Mouse (Mus musculus): Measurements from ENCODE around the gene Rnf113a2. TPM values are rescaled to one million over a fixed set of nuclear protein-coding genes. Genes with fewer than 3 reads are reported as not detected.

Gene Rnf113a2
- total and polyA plus RNA-seq, 3 experiments: 47.9 to 73.5 (median 59.1) TPM

GRCm38 (mm10) chr12:84397685-84398084, 19.3 kb upstream of the Rnf113a2 start:
- peaks cover 55% of the 10 kb centered on the region for H3K36me3 ChIP-seq (replicated peaks)
- H3K4me1 ChIP-seq (ENCODE audit: insufficient read depth, low read depth, low read length): peaks cover 14% of the 10 kb centered on the region
- H3K9me3 ChIP-seq (replicated peaks): no peaks in the 10 kb centered on the region
- no peak overlapping the region for H3K4me3 ChIP-seq (ENCODE audit: low read depth, low read length)
- no peaks in the 10 kb centered on the region for H3K27me3 ChIP-seq (ENCODE audit: insufficient read depth, low read length)
- DNase-seq (ENCODE audit: low spot score): no peak
- ATAC-seq (ENCODE audit: extremely low read depth, insufficient number of reproducible peaks, low FRiP score, poor library complexity, severe bottlenecking): no peak
- TF ChIP-seq POLR2AphosphoS5 (IDR thresholded peaks at IDR 0.05; ENCODE audit: insufficient replicate concordance, low read depth, low read length) (no peak), GATA1 (IDR thresholded peaks at IDR 0.05; ENCODE audit: borderline replicate concordance, low read length) (no peak), TAL1 (conservative IDR thresholded peaks at IDR 0.05; ENCODE audit: low read depth, low read length) (no peak), CTCF (IDR thresholded peaks at IDR 0.05; ENCODE audit: low read depth, low read length) (no peak), GATA2 (IDR thresholded peaks at IDR 0.05; ENCODE audit: borderline replicate concordance, low read depth, low read length) (no peak)

GRCm38 (mm10) chr12:84398629-84399028, 18.4 kb upstream of the Rnf113a2 start:
- H3K27me3 ChIP-seq (ENCODE audit: insufficient read depth, low read length): no peaks in the 10 kb centered on the region
- no peaks in the 10 kb centered on the region for H3K9me3 ChIP-seq (replicated peaks)
- DNase-seq (ENCODE audit: low spot score) (no peak), ATAC-seq (ENCODE audit: extremely low read depth, insufficient number of reproducible peaks, low FRiP score, poor library complexity, severe bottlenecking) (no peak)
- H3K36me3 ChIP-seq (replicated peaks): peaks cover 51% of the 10 kb centered on the region
- TF ChIP-seq GATA2 (IDR thresholded peaks at IDR 0.05; ENCODE audit: borderline replicate concordance, low read depth, low read length) (no peak), CTCF (IDR thresholded peaks at IDR 0.05; ENCODE audit: low read depth, low read length) (no peak)
- peaks cover 14% of the 10 kb centered on the region for H3K4me1 ChIP-seq (ENCODE audit: insufficient read depth, low read depth, low read length)
- no peak overlapping the region for H3K4me3 ChIP-seq (ENCODE audit: low read depth, low read length)

- TF ChIP-seq GATA1 (IDR thresholded peaks at IDR 0.05; ENCODE audit: borderline replicate concordance, low read length) (no peak), TAL1 (conservative IDR thresholded peaks at IDR 0.05; ENCODE audit: low read depth, low read length) (no peak), POLR2AphosphoS5 (IDR thresholded peaks at IDR 0.05; ENCODE audit: insufficient replicate concordance, low read depth, low read length) (no peak), GATA2 (IDR thresholded peaks at IDR 0.05; ENCODE audit: borderline replicate concordance, low read depth, low read length) (no peak), CTCF (IDR thresholded peaks at IDR 0.05; ENCODE audit: low read depth, low read length) (no peak)
- no peak overlapping the region for H3K4me3 ChIP-seq (ENCODE audit: low read depth, low read length)
- H3K27me3 ChIP-seq (ENCODE audit: insufficient read depth, low read length): no peaks in the 10 kb centered on the region
- peaks cover 48% of the 10 kb centered on the region for H3K36me3 ChIP-seq (replicated peaks)
- ATAC-seq (ENCODE audit: extremely low read depth, insufficient number of reproducible peaks, low FRiP score, poor library complexity, severe bottlenecking): no peak
- peaks cover 14% of the 10 kb centered on the region for H3K4me1 ChIP-seq (ENCODE audit: insufficient read depth, low read depth, low read length)
- DNase-seq (ENCODE audit: low spot score): no peak
- no peaks in the 10 kb centered on the region for H3K9me3 ChIP-seq (replicated peaks)
These were observed 17.9 kb upstream of the Rnf113a2 start for GRCm38 (mm10) chr12:84399135-84399534.

DNA sequence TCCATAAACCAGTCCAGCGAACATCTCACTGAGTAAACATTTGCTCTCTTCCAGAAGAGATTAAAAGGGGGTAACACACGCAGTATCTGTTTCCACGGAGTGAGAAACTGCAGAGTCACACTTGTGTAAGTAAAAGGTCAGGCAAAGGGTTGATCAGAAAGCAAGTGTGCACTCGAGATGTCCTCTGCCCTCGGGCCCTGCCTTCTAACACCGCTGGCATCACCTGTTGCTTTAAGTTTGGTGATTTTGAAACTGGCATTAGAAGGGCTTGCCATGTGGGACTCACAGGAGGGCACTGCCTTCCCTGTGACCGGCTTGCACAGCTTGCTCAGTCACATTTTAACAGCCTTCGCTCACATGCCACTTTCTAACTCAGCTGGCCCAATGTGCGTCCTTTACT, 17.3 kb upstream of the Rnf113a2 start:
- Histone ChIP-seq H3K4me1 (ENCODE audit: insufficient read depth, low read depth, low read length) (peaks cover 14% of the 10 kb centered on the region), H3K9me3 (replicated peaks) (no peaks in the 10 kb centered on the region), H3K27me3 (ENCODE audit: insufficient read depth, low read length) (no peaks in the 10 kb centered on the region), H3K36me3 (replicated peaks) (peaks cover 49% of the 10 kb centered on the region), H3K4me3 (ENCODE audit: low read depth, low read length) (no peak overlapping the region)
- TF ChIP-seq POLR2AphosphoS5 (IDR thresholded peaks at IDR 0.05; ENCODE audit: insufficient replicate concordance, low read depth, low read length): no peak
- DNase-seq (ENCODE audit: low spot score) (no peak), ATAC-seq (ENCODE audit: extremely low read depth, insufficient number of reproducible peaks, low FRiP score, poor library complexity, severe bottlenecking) (no peak)

DNA sequence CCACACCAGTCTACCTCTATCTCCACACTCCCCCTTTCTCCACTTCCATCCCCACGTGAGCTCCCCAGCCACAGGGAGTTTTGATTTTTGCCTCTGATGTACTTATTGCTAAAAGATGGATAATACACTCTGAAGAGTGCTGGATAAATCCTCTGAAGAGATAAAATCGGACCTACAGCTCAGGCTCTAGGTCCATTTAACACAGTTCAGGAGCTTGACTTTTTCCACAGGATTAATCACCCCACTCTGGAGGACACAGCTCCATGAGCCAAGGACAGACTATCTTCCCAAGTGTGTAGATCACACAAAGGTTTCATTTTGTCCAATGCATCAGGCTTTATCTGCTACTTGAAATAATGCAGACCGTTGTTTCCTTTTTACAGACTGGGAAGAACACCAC, 16.9 kb upstream of the Rnf113a2 start:
- H3K27me3 ChIP-seq (ENCODE audit: insufficient read depth, low read length): no peaks in the 10 kb centered on the region
- no peaks in the 10 kb centered on the region for H3K9me3 ChIP-seq (replicated peaks)
- peaks cover 48% of the 10 kb centered on the region for H3K36me3 ChIP-seq (replicated peaks)
- ATAC-seq (ENCODE audit: extremely low read depth, insufficient number of reproducible peaks, low FRiP score, poor library complexity, severe bottlenecking) (no peak), DNase-seq (ENCODE audit: low spot score) (no peak)
- no peak overlapping the region for H3K4me3 ChIP-seq (ENCODE audit: low read depth, low read length)
- peaks cover 14% of the 10 kb centered on the region for H3K4me1 ChIP-seq (ENCODE audit: insufficient read depth, low read depth, low read length)
- TF ChIP-seq TAL1 (conservative IDR thresholded peaks at IDR 0.05; ENCODE audit: low read depth, low read length) (no peak), POLR2AphosphoS5 (IDR thresholded peaks at IDR 0.05; ENCODE audit: insufficient replicate concordance, low read depth, low read length) (no peak), GATA2 (IDR thresholded peaks at IDR 0.05; ENCODE audit: borderline replicate concordance, low read depth, low read length) (no peak), CTCF (IDR thresholded peaks at IDR 0.05; ENCODE audit: low read depth, low read length) (no peak), GATA1 (IDR thresholded peaks at IDR 0.05; ENCODE audit: borderline replicate concordance, low read length) (no peak)

- peaks cover 16% of the 10 kb centered on the region for H3K4me1 ChIP-seq (ENCODE audit: insufficient read depth, low read depth, low read length)
- peaks cover 43% of the 10 kb centered on the region for H3K36me3 ChIP-seq (replicated peaks)
- H3K27me3 ChIP-seq (ENCODE audit: insufficient read depth, low read length): no peaks in the 10 kb centered on the region
- TF ChIP-seq TAL1 (conservative IDR thresholded peaks at IDR 0.05; ENCODE audit: low read depth, low read length) (no peak), CTCF (IDR thresholded peaks at IDR 0.05; ENCODE audit: low read depth, low read length) (no peak), POLR2AphosphoS5 (IDR thresholded peaks at IDR 0.05; ENCODE audit: insufficient replicate concordance, low read depth, low read length) (no peak), GATA1 (IDR thresholded peaks at IDR 0.05; ENCODE audit: borderline replicate concordance, low read length) (no peak), GATA2 (IDR thresholded peaks at IDR 0.05; ENCODE audit: borderline replicate concordance, low read depth, low read length) (no peak)
- peak; percentile 34; the same call in 1 of the 2 replicates for ATAC-seq (ENCODE audit: extremely low read depth, insufficient number of reproducible peaks, low FRiP score, poor library complexity, severe bottlenecking)
- no peak overlapping the region for H3K4me3 ChIP-seq (ENCODE audit: low read depth, low read length)
- DNase-seq (ENCODE audit: low spot score): no peak
- H3K9me3 ChIP-seq (replicated peaks): no peaks in the 10 kb centered on the region
These were observed 16.3 kb upstream of the Rnf113a2 start for GRCm38 (mm10) chr12:84400653-84401052.

DNA sequence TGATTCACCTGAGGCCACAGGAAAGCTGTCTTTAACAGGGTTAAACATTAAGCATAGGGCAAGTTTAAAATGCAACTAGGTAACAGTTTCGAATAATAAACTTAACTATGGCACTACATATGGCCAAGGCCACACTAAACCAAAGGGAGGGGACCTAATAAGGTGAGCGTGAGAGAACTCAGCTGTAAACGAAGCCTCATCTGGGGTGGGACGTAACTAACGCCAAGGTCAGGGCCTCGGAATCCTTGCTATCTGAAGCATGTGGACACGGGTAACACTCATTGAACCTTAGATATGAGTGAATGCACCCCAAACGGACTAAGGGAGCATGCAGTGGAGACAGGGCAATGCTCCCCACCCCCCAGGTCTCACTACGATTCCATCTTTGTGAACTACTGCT, 14.1 kb upstream of the Rnf113a2 start:
- no peak overlapping the region for H3K4me3 ChIP-seq (ENCODE audit: low read depth, low read length)
- H3K27me3 ChIP-seq (ENCODE audit: insufficient read depth, low read length): no peaks in the 10 kb centered on the region
- H3K4me1 ChIP-seq (ENCODE audit: insufficient read depth, low read depth, low read length): peaks cover 28% of the 10 kb centered on the region
- TF ChIP-seq CTCF (IDR thresholded peaks at IDR 0.05; ENCODE audit: low read depth, low read length) (no peak), GATA1 (IDR thresholded peaks at IDR 0.05; ENCODE audit: borderline replicate concordance, low read length) (no peak), POLR2AphosphoS5 (IDR thresholded peaks at IDR 0.05; ENCODE audit: insufficient replicate concordance, low read depth, low read length) (no peak), GATA2 (IDR thresholded peaks at IDR 0.05; ENCODE audit: borderline replicate concordance, low read depth, low read length) (no peak), TAL1 (conservative IDR thresholded peaks at IDR 0.05; ENCODE audit: low read depth, low read length) (no peak)
- ATAC-seq (ENCODE audit: extremely low read depth, insufficient number of reproducible peaks, low FRiP score, poor library complexity, severe bottlenecking): no peak
- H3K36me3 ChIP-seq (replicated peaks): peaks cover 31% of the 10 kb centered on the region
- DNase-seq (ENCODE audit: low spot score): no peak
- H3K9me3 ChIP-seq (replicated peaks): no peaks in the 10 kb centered on the region
